Mouse (Mus musculus) thymus, adult 2 months (tissue): ENCODE results near the gene A930018P22Rik. TPM values are rescaled to one million over a fixed set of nuclear protein-coding genes. Genes with fewer than 3 reads are reported as not detected.
"Not testable (repeated sequence)": the region's sequence is repeated elsewhere in the genome, so short reads cannot be mapped to it uniquely, and the experiment has no call there.

Experiments
- DNase-seq: peaks from one replicate; pipeline ENCODE4 v3.0.0; 2021
- H3K27ac ChIP-seq: fragments of 200-500 bp; 2 replicates; pipeline ENCODE4 v1.5.1; 2012; ENCODE audit warnings: low read length, control low read depth; ENCODE audit not compliant: control insufficient read depth, insufficient read depth
- H3K27me3 ChIP-seq: fragments of 200-500 bp; 2 replicates; pipeline ENCODE4 v1.6.1; 2012; ENCODE audit warnings: mild to moderate bottlenecking, low read length, moderate library complexity, mixed read lengths; ENCODE audit not compliant: control insufficient read depth, insufficient read depth
- H3K36me3 ChIP-seq: fragments of 200-500 bp; 2 replicates; pipeline ENCODE4 v1.6.1; 2012; ENCODE audit warnings: mild to moderate bottlenecking, low read length, moderate library complexity; ENCODE audit not compliant: control insufficient read depth, insufficient read depth
- H3K4me1 ChIP-seq: fragments of 200-500 bp; replicated peaks from 2 replicates; pipeline ENCODE4 v1.6.1; 2012; ENCODE audit warnings: low read length; ENCODE audit not compliant: control insufficient read depth, insufficient read depth
- H3K4me3 ChIP-seq: fragments of 200-500 bp; 2 replicates; pipeline ENCODE4 v1.5.1; 2012; ENCODE audit warnings: mild to moderate bottlenecking, low read length, control low read depth, moderate library complexity; ENCODE audit not compliant: control insufficient read depth, insufficient read depth
- CTCF ChIP-seq: fragments of 200-500 bp; IDR thresholded peaks from 2 replicates; pipeline ENCODE4 v1.5.1; 2012; ENCODE audit warnings: mild to moderate bottlenecking, control low read depth, low read length, moderate library complexity, borderline replicate concordance; ENCODE audit not compliant: control insufficient read depth, poor library complexity, insufficient read depth; ENCODE audit errors: extremely low read depth
- POLR2A ChIP-seq: fragments of 200-500 bp; IDR thresholded peaks from 2 replicates; pipeline ENCODE4 v1.6.1; 2012; ENCODE audit warnings: mild to moderate bottlenecking, low read length, control low read depth, moderate library complexity; ENCODE audit not compliant: control insufficient read depth, poor library complexity, insufficient read depth; ENCODE audit errors: extremely low read depth
- WGBS: fragments of 180-500 bp; shearing (Covaris S2); methylation state at CpG from one replicate; pipeline ENCODE4 v1.1.7; 2018; 5-methylcytosine and 5-hydroxymethylcytosine counted together
- polyA plus RNA-seq: library from polyadenylated mRNA; depleted of rRNA; stranded (reverse); fragments of >200 nt; gene quantifications from 2 replicates; pipeline ENCODE4 v1.2.3, GENCODE M21; 2012; rRNA removed

Gene A930018P22Rik
- polyA plus RNA-seq = 0.45 TPM in 1 of 2 replicates, not detected in the other

GRCm38 (mm10) chr2:104122505-104123378 lies at the start of gene A930018P22Rik:
Gene A930018P22Rik (plus strand): TSS chr2:104122769.
- Histone ChIP-seq H3K27ac (no peak within 1 kb of the TSS), H3K27me3 (peaks cover 6% of the 10 kb centered on the region), H3K4me1 (peaks cover 10% of the 10 kb centered on the region), H3K4me3 (peak within 1 kb of the TSS; percentile 47), H3K36me3 (no peaks in the 10 kb centered on the region)
- TF ChIP-seq CTCF = no peak
- TF ChIP-seq POLR2A = no peak
- 1% methylated on average over 74 of the region's 74 CpGs for WGBS
- DNase-seq = peak; percentile 86

- DNase-seq, H3K4me3 ChIP-seq, H3K27ac ChIP-seq, H3K36me3 ChIP-seq, H3K27me3 ChIP-seq, H3K4me1 ChIP-seq: not testable (repeated sequence)
- WGBS = 91% methylated on average over 5 of the region's 5 CpGs
Measured at GRCm38 (mm10) chr2:104078285-104078684, 44.3 kb upstream of the A930018P22Rik start.

GRCm38 (mm10) chr2:104081436-104082050 lies 41.0 kb upstream of the A930018P22Rik start:
- not testable (repeated sequence) for DNase-seq, H3K27ac ChIP-seq, H3K36me3 ChIP-seq, H3K27me3 ChIP-seq, H3K4me1 ChIP-seq, H3K4me3 ChIP-seq
- WGBS = no CpG with 5 or more reads among the region's 1 CpGs

GRCm38 (mm10) chr2:104082474-104082873 lies 40.1 kb upstream of the A930018P22Rik start:
- no peak for TF ChIP-seq CTCF
- TF ChIP-seq POLR2A = no peak
- DNase-seq = no peak
- H3K27ac ChIP-seq = no peak overlapping the region
- H3K4me1 ChIP-seq = no peaks in the 10 kb centered on the region
- no peaks in the 10 kb centered on the region for H3K36me3 ChIP-seq
- H3K27me3 ChIP-seq = no peaks in the 10 kb centered on the region
- H3K4me3 ChIP-seq = no peak overlapping the region

- H3K36me3 ChIP-seq, H3K4me1 ChIP-seq, H3K4me3 ChIP-seq, DNase-seq, H3K27ac ChIP-seq, H3K27me3 ChIP-seq: not testable (repeated sequence)
Measured at GRCm38 (mm10) chr2:104084027-104084426, 38.5 kb upstream of the A930018P22Rik start.

- 90% methylated on average over 1 of the region's 1 CpGs for WGBS
- DNase-seq = not testable (repeated sequence)
Measured at GRCm38 (mm10) chr2:104087562-104087961, 35.0 kb upstream of the A930018P22Rik start.

GRCm38 (mm10) chr2:104093305-104093704 lies 29.3 kb upstream of the A930018P22Rik start:
- WGBS = 89% methylated on average over 2 of the region's 2 CpGs
- DNase-seq = no peak
- Histone ChIP-seq H3K27ac (no peak overlapping the region), H3K4me3 (no peak overlapping the region), H3K27me3 (no peaks in the 10 kb centered on the region), H3K4me1 (peaks cover 8% of the 10 kb centered on the region; the same call in 1 of the 2 replicates), H3K36me3 (no peaks in the 10 kb centered on the region)
- TF ChIP-seq CTCF (no peak), POLR2A (no peak)

More at GRCm38 (mm10) chr2:104087562-104087961, 35.0 kb upstream of the A930018P22Rik start:
- H3K4me1 ChIP-seq, H3K4me3 ChIP-seq, H3K36me3 ChIP-seq, H3K27ac ChIP-seq, H3K27me3 ChIP-seq: not testable (repeated sequence)
